Mouse (Mus musculus): ENCODE measurements around the gene Setd3.

Setd3 gene
- long read RNA-seq, experiment 1, transcript Setd3-201 (13 exons, 2,755 nt): major isoform, 24 of 50 reads
- long read RNA-seq, experiment 1, partial matches to known transcripts: 4 of 50 reads
- long read RNA-seq, experiment 1, other reads (novel, unspliced or antisense): 20 of 50 reads
- long read RNA-seq, experiment 2, transcript Setd3-201 (13 exons, 2,755 nt): major isoform, 19 of 46 reads
- long read RNA-seq, experiment 2, partial matches to known transcripts: 3 of 46 reads
- long read RNA-seq, experiment 2, other reads (novel, unspliced or antisense): 23 of 46 reads

DNA sequence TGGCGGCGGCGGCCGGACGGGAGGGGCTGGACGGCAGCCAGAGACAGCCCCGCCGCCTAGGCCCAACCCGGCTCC lies at the start of gene Setd3:
Setd3 (minus strand) TSS at position 69 of the 75 bp plus-strand sequence.
- intact Hi-C loops (cut with DNase I): no loop called here

- intact Hi-C loops (cut with DNase I): no loop called here
Observed at GRCm38 (mm10) chr12:108227527-108227926, 48.4 kb upstream of the Setd3 start.

- intact Hi-C loops (cut with DNase I): no loop called here
Observed at GRCm38 (mm10) chr12:108226941-108227340, 47.8 kb upstream of the Setd3 start.

- intact Hi-C loops (cut with DNase I): no loop called here
Observed at GRCm38 (mm10) chr12:108226216-108226615, 47.1 kb upstream of the Setd3 start.

GRCm38 (mm10) chr12:108225781-108226180 lies 46.7 kb upstream of the Setd3 start:
- intact Hi-C loops (cut with DNase I): no loop called here

- intact Hi-C loops (cut with DNase I): no loop called here
Observed at GRCm38 (mm10) chr12:108223357-108223756, 44.2 kb upstream of the Setd3 start.

- intact Hi-C loops (cut with DNase I): no loop called here
Observed at GRCm38 (mm10) chr12:108221712-108222111, 42.6 kb upstream of the Setd3 start.

GRCm38 (mm10) chr12:108221206-108221605 lies 42.1 kb upstream of the Setd3 start:
- intact Hi-C loops (cut with DNase I): no loop called here

DNA sequence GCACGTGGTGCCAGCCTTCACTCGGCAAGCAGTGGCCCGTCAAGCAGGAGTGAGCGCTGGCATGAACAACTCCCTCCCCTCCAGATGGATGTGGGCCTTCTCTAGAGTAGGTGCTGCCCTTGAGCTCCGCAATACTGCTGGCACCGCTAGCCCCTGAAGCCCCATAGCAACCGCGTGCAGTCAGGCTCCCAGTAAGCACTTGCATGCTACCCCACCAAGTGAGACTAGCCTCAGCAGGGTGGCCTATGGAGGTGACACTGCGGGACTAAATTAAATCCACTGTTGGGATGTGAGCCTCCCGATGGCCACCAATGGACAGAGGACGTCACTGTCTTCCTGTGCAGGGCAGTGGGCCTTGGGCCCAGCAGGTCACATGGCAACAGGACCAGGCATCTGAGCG lies 41.5 kb upstream of the Setd3 start:
- intact Hi-C loops (cut with DNase I): no loop called here

GRCm38 (mm10) chr12:108219825-108220616 lies 40.9 kb upstream of the Setd3 start:
- intact Hi-C loops (cut with DNase I): no loop called here

- intact Hi-C loops (cut with DNase I): no loop called here
Observed at GRCm38 (mm10) chr12:108219163-108219562, 40.0 kb upstream of the Setd3 start.

GRCm38 (mm10) chr12:108217572-108217971 lies 38.5 kb upstream of the Setd3 start:
- intact Hi-C loops (cut with DNase I): loop anchor here (2.0 kb wide), 1 partner anchor 75 kb away; no protein-coding TSS in a partner anchor

GRCm38 (mm10) chr12:108216611-108217370 lies 37.7 kb upstream of the Setd3 start:
- intact Hi-C loops (cut with DNase I): loop anchor here (2.0 kb wide), 1 partner anchor 76 kb away; no protein-coding TSS in a partner anchor

DNA sequence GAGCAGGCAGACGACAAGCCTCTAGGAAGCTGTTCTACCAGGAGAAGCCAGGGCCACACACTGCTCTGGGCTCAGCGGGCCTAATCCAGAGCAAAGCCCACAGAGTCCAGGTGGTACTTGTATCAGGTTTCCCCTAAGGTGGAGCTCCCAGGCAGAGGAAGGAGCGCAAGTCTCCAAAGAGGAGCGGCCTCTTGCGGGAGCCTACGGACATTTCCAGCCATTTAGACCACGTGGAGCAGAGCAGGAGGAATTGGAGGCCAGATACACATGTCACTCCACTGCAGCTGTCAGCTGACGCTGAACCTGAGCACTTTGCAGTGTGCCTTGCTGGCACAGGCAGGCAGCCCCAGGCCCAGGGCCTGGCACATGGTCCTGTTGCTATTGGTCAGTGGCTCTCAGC lies 36.0 kb upstream of the Setd3 start:
- intact Hi-C loops (cut with DNase I): no loop called here

- intact Hi-C loops (cut with DNase I): no loop called here
Observed at GRCm38 (mm10) chr12:108213090-108214041, 34.3 kb upstream of the Setd3 start.

DNA sequence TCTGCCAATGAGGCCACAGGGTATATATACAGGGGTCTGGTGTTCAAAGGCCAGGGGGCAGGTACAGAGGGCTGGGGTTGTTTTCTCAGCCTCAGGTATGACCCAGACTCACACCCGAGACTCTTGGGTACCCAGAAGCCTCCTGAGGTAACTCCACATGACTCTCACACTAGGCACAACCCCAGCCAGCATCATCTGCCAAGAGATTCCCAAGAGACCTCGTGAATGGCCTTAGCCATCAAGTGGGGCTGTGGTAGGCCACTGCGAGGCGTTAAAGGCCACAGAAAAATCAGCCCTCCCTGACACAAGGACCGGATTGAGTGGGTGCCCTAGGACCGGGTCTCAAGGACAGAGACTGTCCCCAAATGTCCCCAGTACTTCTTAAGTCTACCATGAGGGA lies 33.4 kb upstream of the Setd3 start:
- intact Hi-C loops (cut with DNase I): no loop called here

GRCm38 (mm10) chr12:108212071-108212470 lies 33.0 kb upstream of the Setd3 start:
- intact Hi-C loops (cut with DNase I): no loop called here

- intact Hi-C loops (cut with DNase I): no loop called here
Observed at GRCm38 (mm10) chr12:108210623-108211022, 31.5 kb upstream of the Setd3 start.

GRCm38 (mm10) chr12:108208726-108209438 lies 29.8 kb upstream of the Setd3 start:
- intact Hi-C loops (cut with DNase I): loop anchor here (5.0 kb wide), 1 partner anchor 283 kb away; no protein-coding TSS in a partner anchor

- intact Hi-C loops (cut with DNase I): loop anchor here (5.0 kb wide), 1 partner anchor 284 kb away; no protein-coding TSS in a partner anchor
Observed at GRCm38 (mm10) chr12:108208216-108208615, 29.1 kb upstream of the Setd3 start.
